Mouse (Mus musculus) ovary, postnatal 36 days (tissue): ENCODE measurements around the gene Ric1.

Experiments used
- DNase-seq: peaks from one replicate; pipeline ENCODE4 v3.0.0; 2022; ENCODE audit warnings: low spot score, mixed read lengths

Gene Ric1

GRCm38 (mm10) chr19:29521637-29522435, at the start of gene Ric1:
TSS of gene Ric1 (plus strand) at chr19:29522282.
- DNase-seq, result peak; percentile 91

GRCm38 (mm10) chr19:29472424-29472823, 49.7 kb upstream of the Ric1 start:
- DNase-seq, result no peak

- no peak for DNase-seq
These were observed 49.1 kb upstream of the Ric1 start for GRCm38 (mm10) chr19:29472946-29473345.

- no peak for DNase-seq
These were observed 47.3 kb upstream of the Ric1 start for GRCm38 (mm10) chr19:29474803-29475202.

GRCm38 (mm10) chr19:29475210-29475620, 46.9 kb upstream of the Ric1 start:
- DNase-seq, result no peak

- DNase-seq, result no peak
These were observed 43.5 kb upstream of the Ric1 start for GRCm38 (mm10) chr19:29478598-29478997.

- DNase-seq, result no peak
These were observed 40.5 kb upstream of the Ric1 start for GRCm38 (mm10) chr19:29481578-29481977.

GRCm38 (mm10) chr19:29482148-29482547, 39.9 kb upstream of the Ric1 start:
- no peak for DNase-seq

- no peak for DNase-seq
These were observed 39.4 kb upstream of the Ric1 start for GRCm38 (mm10) chr19:29482637-29483036.

- no peak for DNase-seq
These were observed 38.7 kb upstream of the Ric1 start for GRCm38 (mm10) chr19:29483386-29483785.

- DNase-seq, result no peak
These were observed 37.5 kb upstream of the Ric1 start for GRCm38 (mm10) chr19:29484537-29484936.

- DNase-seq, result no peak
These were observed 36.7 kb upstream of the Ric1 start for GRCm38 (mm10) chr19:29485257-29485948.

GRCm38 (mm10) chr19:29486545-29487206, 35.4 kb upstream of the Ric1 start:
- no peak for DNase-seq

GRCm38 (mm10) chr19:29487326-29488072, 34.6 kb upstream of the Ric1 start:
- no peak for DNase-seq

- DNase-seq, result no peak
These were observed 34.0 kb upstream of the Ric1 start for GRCm38 (mm10) chr19:29488073-29488390.

- no peak for DNase-seq
These were observed 33.7 kb upstream of the Ric1 start for GRCm38 (mm10) chr19:29488420-29488819.

GRCm38 (mm10) chr19:29489785-29490284, 32.2 kb upstream of the Ric1 start:
- no peak for DNase-seq

- DNase-seq, result no peak
These were observed 30.6 kb upstream of the Ric1 start for GRCm38 (mm10) chr19:29491467-29491866.

GRCm38 (mm10) chr19:29494454-29494853, 27.6 kb upstream of the Ric1 start:
- DNase-seq, result no peak

GRCm38 (mm10) chr19:29496001-29496597, 26.0 kb upstream of the Ric1 start:
- no peak for DNase-seq

GRCm38 (mm10) chr19:29496786-29497557, 25.1 kb upstream of the Ric1 start:
- no peak for DNase-seq
